8 mouse cellular contexts compared by ENCODE assay signal in the genomic region with DNA sequence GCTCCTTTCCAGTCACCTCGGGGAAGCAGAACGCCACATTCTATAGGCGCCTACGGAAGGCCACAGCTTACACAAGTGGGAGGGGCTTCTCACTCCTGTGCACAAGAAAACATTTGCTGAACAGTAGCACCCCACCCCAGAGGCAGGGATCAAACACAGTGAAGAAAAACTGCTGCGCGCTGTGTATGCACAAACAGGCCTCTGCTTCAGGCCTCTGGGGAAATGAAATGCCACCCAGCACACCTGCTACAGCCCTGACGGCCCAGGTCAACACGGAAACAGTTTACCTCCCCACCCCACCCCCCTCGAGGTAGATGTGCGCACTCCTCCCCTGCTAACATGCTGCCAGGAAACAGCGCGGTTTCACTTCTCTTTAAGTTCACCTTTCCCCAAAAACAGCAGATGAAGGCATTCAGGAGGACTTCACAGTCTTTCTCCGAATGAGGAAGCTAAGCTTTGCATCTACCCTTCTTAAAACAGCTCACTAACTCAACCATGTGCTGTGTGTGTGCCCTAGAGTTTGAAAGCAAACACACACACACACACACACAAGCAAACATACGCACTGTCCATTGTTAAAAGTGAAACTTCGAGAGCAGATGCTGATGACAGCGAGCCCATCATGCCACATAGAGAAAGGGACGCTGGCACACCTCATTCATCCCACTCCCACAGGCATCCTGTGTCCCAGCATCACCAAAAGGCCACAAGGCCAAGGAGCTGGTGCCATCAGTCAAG. TPM values are rescaled to one million over a fixed set of nuclear protein-coding genes. Genes with fewer than 3 reads are reported as not detected.
A peak's percentile ranks its signal among the peaks of the same experiment; 100 is the strongest.
DNase-seq lines count a peak whose midpoint lies in the region; ATAC-seq lines count a peak whose summit lies in the region.

No protein-coding gene starts in this region.

- peak overlapping the region; percentile 53 for H3K4me2 ChIP-seq in heart, embryonic 14.5 days (ENCODE audit: low read length)

- peak overlapping the region; percentile 60 to 85 for H3K27ac ChIP-seq in heart, embryonic 14.5 days (replicated peaks in 1 of 2; ENCODE audit: control insufficient read depth in 1 of 2, insufficient read depth in 1 of 2, low read depth in 2 of 2, low read length in 2 of 2)

- no peaks in the 10 kb centered on the region for H3K27me3 ChIP-seq in heart, embryonic 14.5 days (ENCODE audit: control insufficient read depth, insufficient read depth, low read length)

- 0 out of 4 replicates have a peak overlapping the region, but pooled peaks of 1 of the 2 experiments have one; percentile 4 for H3K4me3 ChIP-seq in heart, embryonic 14.5 days (ENCODE audit: control insufficient read depth in 1 of 2, insufficient read depth in 1 of 2, low read depth in 1 of 2, low read length in 2 of 2)

- no peak for DNase-seq in heart, postnatal 4 days
- peak; percentile 78 for DNase-seq in liver
- DNase-seq in spleen, postnatal 10 days (ENCODE audit: low spot score in 2 of 2): peak; percentile 70 to 83
- DNase-seq in adrenal gland, adult (ENCODE audit: inconsistent age in 2 of 2, low spot score in 1 of 2): no peak
- no peak for DNase-seq in frontal cortex, postnatal 10 days (ENCODE audit: low spot score in 2 of 2)
- no peak for DNase-seq in adrenal gland, adult 8-10 months

- no peaks in the 10 kb centered on the region for H3K36me3 ChIP-seq in heart, embryonic 14.5 days (ENCODE audit: control insufficient read depth, insufficient read depth, low read length)

- 45% methylated on average over 17 of the region's 17 CpGs for WGBS in heart, embryonic 14.5 days

- 0 out of 2 replicates have a peak, but pooled peaks have one; percentile 2 for ATAC-seq in heart, embryonic 14.5 days (ENCODE audit: insufficient number of reproducible peaks, insufficient read depth, low FRiP score, low read depth)
- peak; percentile 60 for ATAC-seq in erythroblast, adult 5-6 weeks (replicated peaks; ENCODE audit: low FRiP score, poor library complexity, severe bottlenecking)

- H3K9me3 ChIP-seq in heart, embryonic 14.5 days (ENCODE audit: control insufficient read depth, low read length): no peaks in the 10 kb centered on the region

- H3K9ac ChIP-seq in heart, embryonic 14.5 days (ENCODE audit: low read length): peak overlapping the region; percentile 54

- H3K4me1 ChIP-seq in heart, embryonic 14.5 days (ENCODE audit: control insufficient read depth in 2 of 2, insufficient read depth in 2 of 2, low read length in 2 of 2): peaks cover 52 to 81% of the 10 kb centered on the region in 2 experiments

RNA-seq across cellular contexts. Expression of a gene that starts 13.7 kb away (rescaled TPM):
- 45.2 and 48.9 TPM in 2 replicates for polyA plus RNA-seq in heart, embryonic 14.5 days (2014; fragmentation: Nextera tagmentation; extraction: Ambion mirVana)
- 10 to 100 TPM; 84.8 to 93.5 TPM for total RNA-seq in heart, postnatal 4 days (2021)
- total RNA-seq in erythroblast, adult 5-6 weeks (2015; ENCODE audit: low replicate concordance): 49.7 and 52.8 TPM in 2 replicates
- 41.9 and 53.8 TPM in 2 replicates for total RNA-seq in erythroblast, adult 5-6 weeks (2017; ENCODE audit: low replicate concordance)
- 100 to 1,000 TPM; 100 to 130 (median 118) TPM for total RNA-seq in adrenal gland, adult 8-10 months (2022)

Comparison
In these comparisons a context has a peak if more than half of its experiments do, and no peak if none do; other contexts are left out.
1. DNase-seq: peak in liver (single experiment) and spleen, postnatal 10 days (2 of 2); none in heart, postnatal 4 days (single experiment), adrenal gland, adult (0 of 2), frontal cortex, postnatal 10 days (0 of 2) and adrenal gland, adult 8-10 months (single experiment).